Mouse (Mus musculus): ENCODE results near the gene Klk1b9.

DNA sequence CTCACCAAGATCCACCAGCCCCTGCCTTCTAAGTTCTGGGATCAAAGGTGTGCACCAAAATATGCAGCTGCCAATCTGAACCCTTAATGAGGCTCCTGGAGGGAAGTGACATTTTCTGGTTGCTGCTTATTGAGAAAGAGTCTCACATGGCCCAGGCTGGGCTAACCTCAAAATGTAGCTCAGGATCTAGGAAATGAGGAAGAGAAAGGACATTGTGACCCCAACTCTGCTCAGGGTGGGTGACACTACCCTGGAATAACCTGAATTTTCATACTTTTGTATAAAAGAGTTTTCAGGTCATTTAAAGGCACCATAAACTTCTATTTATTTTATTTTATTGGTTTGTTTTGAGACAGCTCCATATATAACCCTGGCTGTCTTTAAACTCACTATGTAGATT is 9.8 kb downstream of the Klk1b9 start:
- TF ChIP-seq POLR2A (IDR thresholded peaks at IDR 0.05; ENCODE audit: insufficient read length, low read depth), result no peak
- TF ChIP-seq MAX (IDR thresholded peaks at IDR 0.05; ENCODE audit: low read depth), result no peak
- no peak for TF ChIP-seq MYOD1 (IDR thresholded peaks at IDR 0.05; ENCODE audit: control insufficient read depth in 1 of 3, insufficient read length in 2 of 3, low read depth in 2 of 3)
- no peak for TF ChIP-seq POLR2AphosphoS2 (IDR thresholded peaks at IDR 0.05; ENCODE audit: insufficient read length, low read depth)
- no peak for TF ChIP-seq USF1 (IDR thresholded peaks at IDR 0.05; ENCODE audit: low read depth)
- no peak for TF ChIP-seq MYOG (IDR thresholded peaks at IDR 0.05; ENCODE audit: control insufficient read depth in 1 of 3, insufficient read depth in 1 of 3, insufficient read length in 2 of 3, low read depth in 2 of 3)
- no peak for TF ChIP-seq CEBPB (IDR thresholded peaks at IDR 0.05; ENCODE audit: insufficient read depth, poor library complexity, severe bottlenecking)
- TF ChIP-seq SRF (IDR thresholded peaks at IDR 0.05; ENCODE audit: control insufficient read depth, insufficient read length, low read depth), result no peak
- TF ChIP-seq TCF12 (IDR thresholded peaks at IDR 0.05; ENCODE audit: insufficient read depth, poor library complexity, severe bottlenecking), result no peak
- TF ChIP-seq E2F4 (IDR thresholded peaks at IDR 0.05; ENCODE audit: insufficient read depth), result no peak
